Mouse (Mus musculus) cerebellum, adult 11 months (tissue): ENCODE measurements around the gene Wapl.

Experiments used
- DNase-seq: peaks from one replicate; pipeline ENCODE4 v3.0.0; 2022

Wapl gene

GRCm38 (mm10) chr14:34710209-34710608 is 36.5 kb downstream of the Wapl start:
- DNase-seq, result no peak

GRCm38 (mm10) chr14:34712027-34712426 is 38.3 kb downstream of the Wapl start:
- no peak for DNase-seq

- no peak for DNase-seq
These were observed 39.1 kb downstream of the Wapl start for GRCm38 (mm10) chr14:34712857-34713256.

- no peak for DNase-seq
These were observed 44.4 kb downstream of the Wapl start for GRCm38 (mm10) chr14:34718150-34718549.

- DNase-seq, result no peak
These were observed 54.0 kb downstream of the Wapl start for GRCm38 (mm10) chr14:34727709-34728108.

- DNase-seq, result no peak
These were observed 61.7 kb downstream of the Wapl start for GRCm38 (mm10) chr14:34735405-34735804.

GRCm38 (mm10) chr14:34745401-34745800 is 71.7 kb downstream of the Wapl start:
- DNase-seq, result no peak

- DNase-seq, result no peak
These were observed 82.0 kb downstream of the Wapl start for GRCm38 (mm10) chr14:34755731-34756130.

GRCm38 (mm10) chr14:34759938-34760337 is 86.2 kb downstream of the Wapl start:
- DNase-seq, result no peak

GRCm38 (mm10) chr14:34761082-34761959 is 87.6 kb downstream of the Wapl start:
- DNase-seq, result no peak

GRCm38 (mm10) chr14:34762682-34763081 is 89.0 kb downstream of the Wapl start:
- DNase-seq, result no peak

- no peak for DNase-seq
These were observed 90.2 kb downstream of the Wapl start for GRCm38 (mm10) chr14:34763771-34764539.

GRCm38 (mm10) chr14:34764908-34765307 is 91.2 kb downstream of the Wapl start:
- no peak for DNase-seq

- DNase-seq, result no peak
These were observed 91.7 kb downstream of the Wapl start for GRCm38 (mm10) chr14:34765380-34765779.

- DNase-seq, result no peak
These were observed 92.5 kb downstream of the Wapl start for GRCm38 (mm10) chr14:34766181-34766580.

GRCm38 (mm10) chr14:34768373-34768772 is 94.6 kb downstream of the Wapl start:
- DNase-seq, result no peak

- DNase-seq, result peak; percentile 36
These were observed 95.4 kb downstream of the Wapl start for GRCm38 (mm10) chr14:34769021-34769566.

- DNase-seq, result no peak
These were observed 95.9 kb downstream of the Wapl start for GRCm38 (mm10) chr14:34769567-34770158.

- no peak for DNase-seq
These were observed 96.7 kb downstream of the Wapl start for GRCm38 (mm10) chr14:34770467-34770866.

GRCm38 (mm10) chr14:34771601-34772000 is 97.9 kb downstream of the Wapl start:
- no peak for DNase-seq

- DNase-seq, result no peak
These were observed 98.4 kb downstream of the Wapl start for GRCm38 (mm10) chr14:34772132-34772531.

- DNase-seq, result no peak
These were observed 100.0 kb downstream of the Wapl start for GRCm38 (mm10) chr14:34773681-34774080.

GRCm38 (mm10) chr14:34774231-34774630 is 100.5 kb downstream of the Wapl start:
- no peak for DNase-seq
